Mouse (Mus musculus): Measurements from ENCODE around the gene Olfr552. TPM values are rescaled to one million over a fixed set of nuclear protein-coding genes. Genes with fewer than 3 reads are reported as not detected.

Olfr552 gene
- total RNA-seq (2023): not detected

DNA sequence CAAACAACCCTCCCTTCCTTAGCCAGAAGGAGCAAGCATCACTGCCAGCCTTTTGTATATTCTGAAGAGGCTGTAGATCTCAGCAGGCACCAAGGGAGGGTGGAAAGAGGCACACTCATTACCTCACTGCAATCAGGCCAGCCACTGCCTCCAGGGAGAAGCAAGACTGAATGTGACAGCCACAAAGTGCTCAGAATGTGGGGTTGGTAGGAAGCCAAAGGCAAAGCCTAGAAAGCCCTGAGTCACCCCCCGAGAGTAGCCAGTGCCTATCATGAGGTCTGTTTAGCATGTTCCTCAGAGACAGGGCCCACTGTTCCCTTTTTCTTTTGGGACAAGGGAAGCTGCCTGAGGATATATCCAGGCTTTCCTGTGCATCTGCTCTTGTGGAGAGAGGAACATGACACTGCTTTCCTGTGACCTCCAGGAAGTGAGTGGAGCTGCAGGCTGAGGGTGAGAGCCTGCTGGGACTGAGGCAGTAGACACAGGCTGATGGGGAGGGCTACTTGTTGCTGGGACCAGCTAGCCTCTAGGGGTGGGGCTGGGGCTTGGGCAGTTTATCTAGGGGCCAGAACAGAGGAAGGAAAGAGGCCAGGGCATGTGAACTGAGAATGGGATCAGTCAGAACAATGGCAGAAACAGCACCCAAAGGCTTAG is at the start of gene Olfr552:
Gene Olfr552, plus strand, starts transcription at position 393 of the 654 bp plus-strand sequence.

DNA sequence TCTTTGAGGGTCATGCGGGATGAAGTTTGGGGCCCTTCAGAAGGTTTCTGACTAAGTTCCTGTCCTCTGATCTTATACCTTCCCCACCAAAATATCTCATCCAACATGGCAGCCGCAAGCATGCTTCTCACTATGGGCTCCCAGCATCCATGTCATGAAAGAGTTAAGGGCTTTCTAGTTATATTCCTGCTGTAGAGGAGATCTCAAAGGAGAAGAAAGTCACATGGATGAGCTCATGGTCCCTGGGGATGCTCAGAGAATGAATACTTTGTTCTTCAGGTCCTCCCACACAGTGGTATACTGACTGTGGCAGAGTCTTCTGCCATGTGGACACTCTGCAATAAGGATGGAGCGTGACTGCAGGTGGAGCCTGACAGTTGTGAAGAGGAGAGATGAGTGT is 48.0 kb upstream of the Olfr552 start, which contains the start of gene Olfr549:
Gene Olfr549, plus strand, starts transcription at position 301 of the 400 bp plus-strand sequence.

DNA sequence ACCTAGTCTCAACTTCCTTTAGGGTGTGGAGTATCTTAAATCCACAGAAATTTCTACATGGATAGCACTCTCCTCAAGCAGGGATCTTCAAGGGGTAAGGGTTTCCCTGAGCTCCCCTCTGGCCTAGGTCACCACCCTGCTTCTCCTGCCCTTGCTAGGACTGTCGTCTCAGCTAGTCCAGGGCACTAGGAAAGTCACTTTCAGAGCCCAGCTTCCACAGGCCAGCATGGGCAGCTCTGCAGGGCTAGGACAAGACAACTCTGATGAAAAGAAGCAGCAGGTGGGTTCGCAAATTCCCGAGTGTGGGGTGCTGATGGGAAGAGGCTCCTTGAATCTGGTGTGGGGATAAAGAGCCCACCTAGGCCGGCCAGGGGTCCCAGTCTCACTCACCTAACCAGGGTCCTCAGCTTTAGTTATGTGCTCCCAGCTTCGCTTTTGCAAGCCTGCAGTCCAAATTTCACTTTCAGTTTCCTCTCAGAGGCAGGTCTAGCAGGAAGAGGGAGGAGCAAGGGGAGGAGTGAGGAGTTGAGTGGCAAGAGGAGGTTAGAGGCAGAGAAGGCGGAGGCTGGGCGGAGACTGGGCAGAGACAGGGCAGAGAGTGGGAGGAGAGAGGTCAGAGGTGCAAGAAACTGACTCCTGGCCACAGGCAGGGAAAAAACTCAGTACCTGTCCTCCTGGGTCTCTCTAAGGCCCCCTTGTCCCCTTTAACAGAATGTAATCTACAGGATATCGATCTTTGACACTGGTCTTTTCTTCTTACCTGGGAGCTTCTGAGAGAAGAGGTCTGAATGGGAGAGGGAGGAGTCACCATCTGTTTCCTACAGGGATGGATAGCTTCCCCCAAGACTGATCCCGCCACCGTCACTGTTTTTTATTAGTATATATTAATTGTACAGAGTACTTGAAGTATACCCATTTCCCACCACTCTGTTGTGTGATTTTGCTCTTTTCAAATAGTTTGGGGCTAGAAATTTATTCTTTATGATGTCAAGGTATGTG is 32.3 kb upstream of the Olfr552 start, which contains the start of gene Trim21:
Gene Trim21, minus strand, starts transcription at position 488 of the 999 bp plus-strand sequence.

DNA sequence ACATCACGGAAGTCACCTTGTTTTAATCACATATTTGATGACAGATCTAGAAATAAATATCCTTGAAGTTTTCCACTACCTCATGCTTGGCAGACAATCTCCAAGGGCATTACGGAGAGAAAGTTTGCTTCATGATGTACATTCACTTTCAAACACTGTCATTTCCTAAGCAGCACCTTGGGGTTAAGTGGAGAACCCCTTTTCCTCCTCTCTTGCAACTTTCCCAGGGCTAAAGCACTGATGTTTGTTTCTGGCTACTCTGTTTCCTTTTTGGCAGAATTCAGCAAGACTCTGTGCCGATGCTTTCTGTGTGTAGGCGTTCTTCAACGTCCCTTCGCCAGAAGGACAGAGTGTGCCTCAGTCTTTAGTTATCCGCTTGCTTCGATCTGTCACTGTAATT is 26.4 kb upstream of the Olfr552 start, which contains the start of gene Olfr550:
Gene Olfr550, plus strand, starts transcription at position 301 of the 400 bp plus-strand sequence.

DNA sequence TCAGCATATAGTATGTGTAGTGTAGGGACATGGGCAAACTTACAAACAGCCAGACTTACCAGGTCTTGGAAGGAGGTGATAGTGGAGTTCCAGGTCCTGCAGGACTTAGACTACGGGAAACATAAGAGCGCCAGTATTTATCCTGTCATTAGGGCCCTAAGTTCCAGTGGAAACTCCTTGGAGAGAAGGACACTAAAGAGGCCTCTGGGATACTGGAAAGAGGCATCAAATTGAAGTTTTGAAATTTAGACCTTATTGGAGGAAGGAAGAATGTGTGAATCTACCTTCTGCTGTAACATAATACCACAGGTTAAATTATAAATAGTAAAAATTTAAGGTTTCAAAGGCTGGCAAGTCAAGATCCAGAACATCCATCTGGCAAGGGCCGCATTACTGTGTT is 5.8 kb upstream of the Olfr552 start, which contains the start of gene Olfr551:
Gene Olfr551, minus strand, starts transcription at position 101 of the 400 bp plus-strand sequence.

DNA sequence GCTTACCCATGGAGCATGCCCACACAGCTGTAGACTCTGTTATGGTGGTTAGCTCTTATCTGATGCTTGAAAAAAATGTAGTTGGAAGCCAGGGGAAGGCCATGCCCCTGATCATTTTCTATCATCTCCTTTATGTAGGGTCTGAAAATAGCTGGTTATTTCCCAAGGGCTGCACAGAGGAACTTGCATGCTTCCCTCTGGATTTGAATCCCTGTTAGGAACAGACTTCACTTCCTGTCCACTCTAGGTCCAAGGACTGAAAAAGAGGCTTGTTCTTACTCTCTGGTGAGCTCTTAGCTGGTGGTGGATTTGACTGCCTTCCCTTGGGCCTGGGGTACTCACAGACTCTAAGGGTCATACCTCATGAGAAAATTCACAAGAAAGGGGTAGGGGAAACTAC is 20.5 kb downstream of the Olfr552 start, which contains the start of gene Olfr553:
Gene Olfr553, minus strand, starts transcription at position 101 of the 400 bp plus-strand sequence.

DNA sequence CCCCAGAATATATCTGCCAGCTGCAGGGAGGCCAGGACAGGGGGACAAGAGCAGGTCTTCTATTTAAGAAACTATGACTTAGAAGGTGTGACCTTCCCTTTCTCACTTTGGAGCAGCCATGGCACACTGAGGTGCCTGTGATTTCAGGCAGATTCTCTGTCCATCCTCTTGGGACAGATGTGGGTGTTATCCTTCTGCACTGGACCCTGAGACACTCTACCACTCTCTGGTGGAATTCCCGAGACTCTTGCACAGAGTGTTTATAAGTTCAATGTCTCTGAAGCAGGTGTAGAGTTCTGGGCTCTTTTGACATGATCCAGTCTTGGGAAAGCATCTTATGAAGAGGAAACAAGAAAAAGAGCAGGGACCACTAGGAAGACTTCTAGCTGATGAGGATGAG is 40.6 kb downstream of the Olfr552 start, which contains the start of gene Olfr554:
Gene Olfr554, plus strand, starts transcription at position 301 of the 400 bp plus-strand sequence.

Other genes starting within 250 kb of the Olfr552 start
- gene Rrm1, start 156.1 kb upstream of the Olfr552 start, total RNA-seq (2023): 34.5 TPM
- gene Olfr543, start 116.1 kb upstream of the Olfr552 start, total RNA-seq (2023): not detected
- not detected for gene Olfr544, start 109.5 kb upstream of the Olfr552 start, total RNA-seq (2023)
- gene Olfr545, start 98.2 kb upstream of the Olfr552 start, total RNA-seq (2023): not detected
- not detected for gene Olfr547, start 63.0 kb upstream of the Olfr552 start, total RNA-seq (2023)
- not detected for gene Olfr548-ps1, start 56.9 kb upstream of the Olfr552 start, total RNA-seq (2023)
- gene Olfr549, start 47.9 kb upstream of the Olfr552 start, total RNA-seq (2023): not detected
- gene Trim21, start 32.3 kb upstream of the Olfr552 start, total RNA-seq (2023): 43.3 TPM
- gene Olfr550, start 26.3 kb upstream of the Olfr552 start, total RNA-seq (2023): not detected
- not detected for gene Olfr551, start 5.9 kb upstream of the Olfr552 start, total RNA-seq (2023)
- not detected for gene Olfr553, start 20.4 kb downstream of the Olfr552 start, total RNA-seq (2023)
- not detected for gene Olfr554, start 40.7 kb downstream of the Olfr552 start, total RNA-seq (2023)
- not detected for gene Olfr555, start 61.1 kb downstream of the Olfr552 start, total RNA-seq (2023)
- not detected for gene Olfr556, start 67.1 kb downstream of the Olfr552 start, total RNA-seq (2023)
- gene Trim68, start 89.6 kb downstream of the Olfr552 start, total RNA-seq (2023): 14.1 TPM
- gene Olfr557, start 98.1 kb downstream of the Olfr552 start, total RNA-seq (2023): not detected
- gene Olfr558, start 104.4 kb downstream of the Olfr552 start, total RNA-seq (2023): not detected
- gene Olfr33, start 121.3 kb downstream of the Olfr552 start, total RNA-seq (2023): not detected
- gene Olfr559, start 129.7 kb downstream of the Olfr552 start, total RNA-seq (2023): not detected
- not detected for gene Olfr560, start 161.6 kb downstream of the Olfr552 start, total RNA-seq (2023)
- gene Olfr78, start 161.7 kb downstream of the Olfr552 start, total RNA-seq (2023): not detected
- not detected for gene Olfr561, start 173.5 kb downstream of the Olfr552 start, total RNA-seq (2023)
- not detected for gene Olfr564, start 205.7 kb downstream of the Olfr552 start, total RNA-seq (2023)